Mouse (Mus musculus) neutrophil, adult 5-6 weeks (primary cell): ENCODE results near the gene Gimap3. TPM values are rescaled to one million over a fixed set of nuclear protein-coding genes. Genes with fewer than 3 reads are reported as not detected.

Experiments
- ATAC-seq: fragments of 151-379, 151-347 bp; 2 replicates; pipeline ENCODE4 v1.8.0; 2017; ENCODE audit warnings: mild to moderate bottlenecking, moderate TSS enrichment; ENCODE audit not compliant: insufficient number of reproducible peaks, poor library complexity, low FRiP score, severe bottlenecking; ENCODE audit errors: extremely low read depth
- total RNA-seq: library from RNA; stranded (forward); fragments of 200-1000 nt; gene quantifications from 2 replicates; pipeline ENCODE4 v1.2.3, GENCODE M21; 2017

Gimap3 gene
- total RNA-seq: 311 and 314 TPM in 2 replicates

GRCm38 (mm10) chr6:48770696-48771095, at the start of gene Gimap3:
Gene Gimap3, minus strand, starts transcription at chr6:48770851.
- ATAC-seq: peak; percentile 50; the same call in 1 of the 2 replicates

GRCm38 (mm10) chr6:48817815-48818214, 47.2 kb upstream of the Gimap3 start:
- ATAC-seq: peak; percentile 97

GRCm38 (mm10) chr6:48815013-48815412, 44.4 kb upstream of the Gimap3 start:
- no peak for ATAC-seq

DNA sequence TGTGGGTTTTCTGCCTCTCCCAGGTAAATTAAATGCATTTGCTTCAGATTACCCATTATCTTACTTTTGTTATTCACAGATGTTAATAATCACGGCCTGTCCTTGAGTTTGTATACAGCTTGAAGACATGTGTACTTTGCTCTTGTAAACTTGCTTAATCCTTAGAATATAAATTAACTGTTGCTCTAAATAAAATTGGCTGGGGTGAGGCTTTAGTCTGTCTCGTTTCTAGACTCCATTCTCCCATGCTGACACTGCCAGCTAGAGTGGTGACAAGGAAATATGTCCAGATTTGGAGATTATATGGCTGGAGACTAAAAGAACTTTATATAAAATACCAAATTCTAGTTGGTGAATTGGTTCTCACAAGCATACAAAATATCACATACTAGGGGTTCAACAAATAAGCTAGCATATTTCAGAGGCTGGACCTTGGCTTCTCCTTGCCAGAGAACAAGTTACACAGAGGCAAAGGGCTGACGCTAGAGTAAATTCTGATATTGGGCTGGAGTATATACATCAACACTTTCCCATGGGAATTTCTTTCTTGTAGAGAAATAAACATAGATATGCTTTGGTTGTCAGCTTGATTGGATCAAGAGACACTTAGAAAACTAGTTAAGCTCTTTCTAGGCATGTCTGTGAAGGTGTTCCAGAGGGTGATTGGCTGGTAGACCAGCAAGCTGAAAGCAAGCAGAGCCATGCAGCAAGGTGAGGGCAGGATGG, 39.0 kb upstream of the Gimap3 start:
- ATAC-seq: no peak

GRCm38 (mm10) chr6:48806746-48807145, 36.1 kb upstream of the Gimap3 start:
- ATAC-seq: no peak

DNA sequence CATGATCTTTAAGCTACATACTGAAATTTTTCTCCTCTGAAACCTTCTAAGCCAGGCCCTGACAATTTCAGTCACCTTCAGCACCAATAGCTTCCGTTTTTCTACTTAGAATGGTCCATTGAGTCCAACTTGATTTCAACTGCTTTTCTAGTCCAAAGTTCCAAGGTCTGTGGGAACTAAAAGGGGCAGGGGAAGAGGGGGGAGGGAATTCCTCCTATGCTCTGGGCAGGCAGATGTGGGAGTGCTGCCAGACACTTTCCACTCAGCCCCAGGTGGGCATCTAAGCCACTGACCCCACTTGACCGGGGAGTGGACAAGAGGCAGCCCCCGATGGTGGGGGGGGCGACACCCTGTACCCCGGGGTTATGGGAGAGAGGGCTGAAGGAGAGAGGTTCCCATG, 33.7 kb upstream of the Gimap3 start:
- ATAC-seq: no peak

GRCm38 (mm10) chr6:48803406-48804051, 32.9 kb upstream of the Gimap3 start:
- ATAC-seq: no peak

GRCm38 (mm10) chr6:48801897-48802296, 31.2 kb upstream of the Gimap3 start:
- ATAC-seq: peak; percentile 53; the same call in 1 of the 2 replicates

GRCm38 (mm10) chr6:48787867-48788266, 17.2 kb upstream of the Gimap3 start:
- no peak for ATAC-seq

DNA sequence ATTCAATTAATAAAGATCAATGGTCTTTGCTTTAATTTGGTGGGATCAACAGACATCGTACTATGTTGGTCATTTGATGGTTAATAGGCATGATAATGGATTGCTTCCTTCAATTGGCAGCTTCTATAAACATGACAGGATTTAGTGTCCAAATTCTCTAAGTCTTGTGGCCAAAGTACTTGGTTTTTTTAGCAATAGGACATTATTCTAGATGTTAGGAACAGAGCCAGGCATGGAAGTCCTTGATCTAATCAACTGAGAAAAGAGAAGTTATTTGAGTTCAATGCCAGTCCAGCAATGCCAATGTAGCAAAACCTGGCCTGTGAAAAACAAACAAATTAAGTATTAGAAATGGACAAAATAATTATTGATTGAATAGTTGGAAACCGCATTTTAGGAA, 14.9 kb upstream of the Gimap3 start:
- ATAC-seq: no peak

- ATAC-seq: no peak
These were observed 14.5 kb upstream of the Gimap3 start for GRCm38 (mm10) chr6:48785189-48785588.

DNA sequence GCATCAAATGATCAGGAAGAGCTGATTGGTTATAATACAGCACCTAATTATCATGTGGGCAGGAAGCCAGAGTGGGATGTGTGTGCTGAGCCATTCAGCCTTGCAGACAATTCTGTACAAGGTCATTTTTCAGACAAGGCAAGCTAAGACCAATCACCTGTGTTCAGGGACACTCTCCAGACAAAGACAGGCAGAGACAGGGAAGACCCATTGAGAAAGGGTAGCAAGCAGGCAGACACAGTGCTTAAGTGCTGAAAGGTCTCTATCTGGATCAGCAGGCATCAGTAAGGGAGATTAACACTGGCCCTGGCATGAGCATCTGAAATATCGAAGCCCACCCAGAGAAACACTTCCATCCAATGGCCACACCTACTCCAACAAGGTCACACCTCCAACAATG, 13.8 kb upstream of the Gimap3 start:
- ATAC-seq: no peak

- ATAC-seq: peak; percentile 54; the same call in 1 of the 2 replicates
These were observed 1.4 kb upstream of the Gimap3 start for GRCm38 (mm10) chr6:48772030-48772429.

GRCm38 (mm10) chr6:48768933-48769332, 1.7 kb downstream of the Gimap3 start:
- no peak for ATAC-seq

DNA sequence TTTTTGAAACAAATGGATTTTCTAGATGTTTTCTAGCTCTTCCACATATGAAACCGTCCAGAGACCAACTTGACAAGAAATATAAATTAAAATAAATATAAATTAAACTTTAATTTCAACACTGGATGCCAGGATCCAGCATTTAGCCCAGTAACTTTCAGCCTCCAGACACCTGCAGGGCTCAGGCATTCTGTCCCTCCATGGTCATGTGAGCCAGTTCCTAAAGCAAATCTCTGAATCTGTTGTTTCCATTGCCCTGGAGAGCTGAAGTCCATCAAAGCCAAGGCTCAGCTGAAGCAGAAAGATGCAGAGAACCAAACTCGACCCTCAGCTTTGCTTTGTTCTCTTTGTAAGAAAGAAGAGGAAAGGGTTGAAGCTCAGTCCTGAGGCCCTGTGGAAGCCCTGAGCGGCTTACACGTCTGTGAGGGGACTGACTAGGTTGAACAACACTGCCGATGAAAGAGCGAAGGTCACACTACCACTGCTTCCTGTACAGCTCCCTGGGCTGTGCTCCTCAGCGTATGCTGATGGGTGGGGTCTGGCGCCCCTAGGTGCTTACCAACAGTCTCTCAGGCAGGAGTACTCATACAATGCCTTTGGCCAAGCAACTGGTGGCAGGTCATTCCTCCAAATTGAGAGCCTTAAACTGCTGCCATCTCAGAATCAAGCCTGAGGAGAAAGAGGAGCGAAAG, 2.3 kb downstream of the Gimap3 start:
- ATAC-seq: peak; percentile 52; the same call in 1 of the 2 replicates

DNA sequence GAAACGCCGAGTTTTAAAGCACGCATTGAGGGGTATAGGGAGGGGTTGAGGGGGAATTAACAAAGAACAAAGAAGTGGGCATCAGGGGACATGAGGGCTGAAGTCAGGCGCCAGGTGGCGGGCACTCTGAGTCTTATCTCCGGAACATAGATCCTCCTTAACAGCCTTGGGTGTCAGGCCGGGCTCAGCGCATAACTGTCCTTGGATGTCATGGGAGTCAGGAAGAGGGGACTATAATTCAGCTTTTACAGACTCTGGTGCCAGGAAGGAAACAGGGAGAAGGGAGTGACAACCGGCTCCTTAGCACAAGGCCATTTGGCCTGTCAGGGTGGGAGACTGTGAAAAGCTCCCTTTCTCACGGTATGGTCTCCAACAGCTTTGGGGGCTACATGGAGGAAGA, 6.2 kb downstream of the Gimap3 start:
- no peak for ATAC-seq

DNA sequence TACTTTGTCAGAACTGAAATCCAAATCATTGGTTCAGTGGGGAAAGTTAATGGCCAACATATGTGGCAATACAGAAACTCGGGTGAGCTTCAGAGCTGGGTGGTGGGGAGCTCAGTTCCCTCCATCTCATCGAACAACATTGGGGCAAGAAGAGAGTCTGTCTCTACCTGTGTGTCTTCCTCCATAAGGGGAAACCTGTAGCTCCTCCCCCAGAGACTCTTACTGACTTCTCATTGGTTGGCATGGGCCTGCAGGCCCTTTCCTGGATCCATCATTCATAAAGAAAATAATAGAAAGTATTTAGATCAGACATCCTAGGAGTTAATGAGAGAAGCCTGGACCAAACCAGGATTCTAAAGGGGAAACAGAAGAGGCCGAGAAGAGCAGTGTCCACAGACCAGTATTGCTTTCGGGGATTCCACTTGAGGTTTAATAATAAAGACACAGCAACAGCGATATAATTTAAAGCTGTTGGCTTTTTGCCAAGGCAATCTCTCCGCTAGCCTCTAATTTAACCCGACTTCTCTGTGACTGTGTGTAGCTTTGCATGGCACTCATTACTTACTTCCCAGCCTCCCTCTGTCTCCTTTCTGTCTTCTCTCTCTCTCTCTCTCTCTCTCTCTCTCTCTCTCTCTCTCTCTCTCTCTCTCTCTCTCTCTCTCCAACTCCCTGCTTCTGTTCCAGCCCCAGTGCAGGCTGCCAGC, 6.9 kb downstream of the Gimap3 start:
- ATAC-seq: no peak

DNA sequence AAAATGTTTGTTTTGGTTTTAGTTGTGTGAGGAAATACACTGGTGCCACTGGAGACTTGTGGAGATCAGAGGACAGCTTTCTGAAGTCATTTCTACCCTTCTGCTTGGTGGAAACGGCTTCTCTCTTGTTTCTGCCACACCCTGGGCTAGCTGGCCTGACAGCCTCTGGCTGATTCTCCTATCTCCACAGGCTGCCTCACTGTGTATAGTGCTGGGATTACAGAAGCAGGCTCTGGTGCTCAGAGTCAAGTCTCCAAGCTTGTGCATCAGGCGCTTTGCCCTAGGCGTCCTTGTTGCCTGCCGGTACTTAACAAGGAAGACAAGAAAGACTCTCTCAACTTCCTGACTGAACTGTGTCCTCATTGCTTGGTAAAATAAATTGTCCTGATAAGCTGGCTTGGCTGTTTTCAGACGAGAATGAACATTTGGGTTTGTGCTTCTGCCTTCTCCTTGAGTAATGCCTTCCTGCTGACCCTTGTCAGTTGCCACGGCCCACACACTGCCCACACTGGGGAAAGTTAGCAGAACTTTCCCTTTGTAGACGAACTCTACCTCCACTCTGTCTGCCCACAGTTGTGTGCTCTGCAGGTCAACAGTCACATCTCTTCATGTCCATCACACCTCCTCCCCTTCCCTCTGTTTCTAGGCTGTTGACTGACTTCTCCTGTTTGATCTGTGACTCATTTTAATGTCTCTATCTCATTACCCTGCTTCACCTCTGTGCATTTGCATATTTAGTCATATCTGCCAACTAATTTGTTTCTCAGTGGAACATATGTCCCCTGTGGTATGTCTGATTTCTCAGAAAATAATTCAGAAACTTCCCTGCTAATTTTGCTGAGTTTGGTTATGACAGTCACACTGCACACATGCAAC, 23.3 kb downstream of the Gimap3 start:
- ATAC-seq: peak; percentile 39; the same call in 1 of the 2 replicates
